Mouse (Mus musculus) heart, adult 2 months (tissue): ENCODE measurements around the gene Ampd1.

Source experiments
- CTCF ChIP-seq: fragments of 200-600 bp; IDR thresholded peaks from 2 replicates; pipeline ENCODE4 v1.8.1; 2022; ENCODE audit warnings: antibody characterized with exemption, mild to moderate bottlenecking, moderate library complexity
- EP300 ChIP-seq: fragments of 200-500 bp; IDR thresholded peaks from 2 replicates; pipeline ENCODE4 v1.6.1; 2011; ENCODE audit warnings: low read depth, low read length, control low read depth; ENCODE audit not compliant: insufficient read depth

- no peak for TF ChIP-seq EP300
- no peak for TF ChIP-seq CTCF
Measured at GRCm38 (mm10) chr3:103127721-103128120, 53.9 kb downstream of the Ampd1 start.
